Mouse (Mus musculus) forebrain, embryonic 16.5 days (tissue): ENCODE data around the gene Clec14a. TPM values are rescaled to one million over a fixed set of nuclear protein-coding genes. Genes with fewer than 3 reads are reported as not detected.
A peak's percentile ranks its signal among the peaks of the same experiment; 100 is the strongest.
"Not testable (repeated sequence)": the region's sequence is repeated elsewhere in the genome, so short reads cannot be mapped to it uniquely, and the experiment has no call there.

Experiments used
- ATAC-seq: fragments of 200-750 bp; cut with Nextera tagmentation; 2 replicates; pipeline ENCODE4 v1.8.0; 2017; ENCODE audit warnings: mild to moderate bottlenecking, moderate library complexity
- H3K27ac ChIP-seq: fragments of 300-500 bp; sonication (generic); 2 replicates; pipeline ENCODE4 v1.5.1; 2014; ENCODE audit warnings: low read length, control low read depth
- H3K27me3 ChIP-seq: fragments of 300-500 bp; sonication (generic); replicated peaks from 2 replicates; pipeline ENCODE4 v1.6.1; 2014; ENCODE audit warnings: low read length; ENCODE audit not compliant: control insufficient read depth, insufficient read depth
- H3K36me3 ChIP-seq: fragments of 300-500 bp; sonication (generic); 2 replicates; pipeline ENCODE4 v1.6.1; 2014; ENCODE audit not compliant: control insufficient read depth, insufficient read depth
- H3K4me1 ChIP-seq: fragments of 300-500 bp; sonication (generic); replicated peaks from 2 replicates; pipeline ENCODE4 v1.6.1; 2014; ENCODE audit warnings: low read length; ENCODE audit not compliant: control insufficient read depth, insufficient read depth
- H3K4me2 ChIP-seq: fragments of 300-500 bp; sonication (generic); 2 replicates; pipeline ENCODE4 v1.6.1; 2014; ENCODE audit warnings: mild to moderate bottlenecking, low read length, control low read depth
- H3K4me3 ChIP-seq: fragments of 300-500 bp; sonication (generic); replicated peaks from 2 replicates; pipeline ENCODE4 v1.5.1; 2014; ENCODE audit warnings: mild to moderate bottlenecking, low read length, control low read depth
- H3K9ac ChIP-seq: fragments of 300-500 bp; sonication (generic); replicated peaks from 2 replicates; pipeline ENCODE4 v1.6.1; 2014; ENCODE audit warnings: low read depth, low read length, control low read depth
- H3K9me3 ChIP-seq: fragments of 300-500 bp; sonication (generic); 2 replicates; pipeline ENCODE4 v1.6.1; 2016; ENCODE audit warnings: low read length; ENCODE audit not compliant: control insufficient read depth
- WGBS: fragments of 180-500 bp; shearing (Covaris S2); extraction: QIAGEN DNeasy Blood & Tissue Kit; methylation state at CpG from one replicate; pipeline ENCODE4 v1.1.7; 2014; 5-methylcytosine and 5-hydroxymethylcytosine counted together
- polyA plus RNA-seq: library from polyadenylated mRNA; unstranded; fragments of >200 nt; fragmentation: Nextera tagmentation; extraction: Ambion mirVana; gene quantifications from 2 replicates; pipeline ENCODE4 v1.2.1, GENCODE M21; 2015

Gene Clec14a
- polyA plus RNA-seq = 4.7 and 6.5 TPM in 2 replicates

GRCm38 (mm10) chr12:58268563-58269501 is at the start of gene Clec14a:
Clec14a (minus strand) TSS chr12:58269290.
- Histone ChIP-seq H3K4me1 (peaks cover 12% of the 10 kb centered on the region), H3K9ac (peak within 1 kb of the TSS; percentile 66), H3K27ac (peak within 1 kb of the TSS; percentile 10; the same call in 1 of the 2 replicates), H3K4me2 (peak within 1 kb of the TSS; percentile 79), H3K36me3 (no peaks in the 10 kb centered on the region), H3K4me3 (peak within 1 kb of the TSS; percentile 43), H3K27me3 (no peaks in the 10 kb centered on the region), H3K9me3 (no peaks in the 10 kb centered on the region)
- ATAC-seq = peak; percentile 84
- 13% methylated on average over 32 of the region's 32 CpGs for WGBS

- no peak overlapping the region for H3K4me3 ChIP-seq
- ATAC-seq = peak; percentile 75
- H3K4me1 ChIP-seq = no peaks in the 10 kb centered on the region
- H3K9me3 ChIP-seq = no peaks in the 10 kb centered on the region
- no peaks in the 10 kb centered on the region for H3K36me3 ChIP-seq
- no peak overlapping the region for H3K27ac ChIP-seq
- no peak overlapping the region for H3K4me2 ChIP-seq
- H3K27me3 ChIP-seq = no peaks in the 10 kb centered on the region
- WGBS = 55% methylated on average over 2 of the region's 2 CpGs
- no peak overlapping the region for H3K9ac ChIP-seq
Measured at GRCm38 (mm10) chr12:58307835-58308234, 38.7 kb upstream of the Clec14a start.

- H3K4me3 ChIP-seq, H3K4me2 ChIP-seq, ATAC-seq, H3K9ac ChIP-seq, H3K4me1 ChIP-seq, H3K9me3 ChIP-seq, H3K36me3 ChIP-seq, H3K27ac ChIP-seq, H3K27me3 ChIP-seq: not testable (repeated sequence)
- WGBS = 84% methylated on average over 8 of the region's 8 CpGs
Measured at GRCm38 (mm10) chr12:58306402-58306801, 37.3 kb upstream of the Clec14a start.

- no peaks in the 10 kb centered on the region for H3K27me3 ChIP-seq
- no peak for ATAC-seq
- no peak overlapping the region for H3K4me2 ChIP-seq
- H3K4me3 ChIP-seq = no peak overlapping the region
- H3K4me1 ChIP-seq = no peaks in the 10 kb centered on the region
- 80% methylated on average over 2 of the region's 2 CpGs for WGBS
- H3K27ac ChIP-seq = no peak overlapping the region
- H3K9me3 ChIP-seq = no peaks in the 10 kb centered on the region
- no peaks in the 10 kb centered on the region for H3K36me3 ChIP-seq
- H3K9ac ChIP-seq = no peak overlapping the region
Measured at GRCm38 (mm10) chr12:58305567-58305966, 36.5 kb upstream of the Clec14a start.

- Histone ChIP-seq H3K4me2 (no peak overlapping the region), H3K36me3 (no peaks in the 10 kb centered on the region)
- 88% methylated on average over 6 of the region's 6 CpGs for WGBS
Measured at GRCm38 (mm10) chr12:58296980-58297379, 27.9 kb upstream of the Clec14a start.

GRCm38 (mm10) chr12:58285912-58286311 is 16.8 kb upstream of the Clec14a start:
- Histone ChIP-seq H3K9ac (no peak overlapping the region), H3K4me2 (no peak overlapping the region)
- no peak for ATAC-seq

More at GRCm38 (mm10) chr12:58296980-58297379, 27.9 kb upstream of the Clec14a start:
- ATAC-seq = no peak
- Histone ChIP-seq H3K27ac (no peak overlapping the region), H3K27me3 (no peaks in the 10 kb centered on the region), H3K4me1 (no peaks in the 10 kb centered on the region), H3K9me3 (no peaks in the 10 kb centered on the region), H3K4me3 (no peak overlapping the region), H3K9ac (no peak overlapping the region)

GRCm38 (mm10) chr12:58270520-58270919 is 1.4 kb upstream of the Clec14a start:
- no peak overlapping the region for H3K4me2 ChIP-seq
- 81% methylated on average over 6 of the region's 6 CpGs for WGBS
- no peaks in the 10 kb centered on the region for H3K9me3 ChIP-seq
- peaks cover 12% of the 10 kb centered on the region for H3K4me1 ChIP-seq
- no peak overlapping the region for H3K9ac ChIP-seq
- no peaks in the 10 kb centered on the region for H3K36me3 ChIP-seq
- no peak for ATAC-seq
- H3K27ac ChIP-seq = no peak overlapping the region
- no peak overlapping the region for H3K4me3 ChIP-seq
- H3K27me3 ChIP-seq = no peaks in the 10 kb centered on the region

More at GRCm38 (mm10) chr12:58285912-58286311, 16.8 kb upstream of the Clec14a start:
- H3K9me3 ChIP-seq = no peaks in the 10 kb centered on the region
- no peaks in the 10 kb centered on the region for H3K36me3 ChIP-seq
- WGBS = 79% methylated on average over 3 of the region's 3 CpGs
- H3K4me1 ChIP-seq = no peaks in the 10 kb centered on the region
- H3K4me3 ChIP-seq = no peak overlapping the region
- no peak overlapping the region for H3K27ac ChIP-seq
- no peaks in the 10 kb centered on the region for H3K27me3 ChIP-seq

GRCm38 (mm10) chr12:58269505-58269904 is 415 bp upstream of the Clec14a start:
- WGBS = 81% methylated on average over 4 of the region's 4 CpGs
- Histone ChIP-seq H3K27ac (no peak overlapping the region), H3K4me1 (peaks cover 12% of the 10 kb centered on the region), H3K4me2 (no peak overlapping the region), H3K9me3 (no peaks in the 10 kb centered on the region), H3K9ac (no peak overlapping the region), H3K4me3 (no peak overlapping the region), H3K27me3 (no peaks in the 10 kb centered on the region), H3K36me3 (no peaks in the 10 kb centered on the region)
- ATAC-seq = no peak

- peak overlapping the region; percentile 79 for H3K4me2 ChIP-seq
- no peaks in the 10 kb centered on the region for H3K36me3 ChIP-seq
- H3K4me1 ChIP-seq = peaks cover 12% of the 10 kb centered on the region
- no peaks in the 10 kb centered on the region for H3K9me3 ChIP-seq
- WGBS = 9% methylated on average over 15 of the region's 15 CpGs
- H3K27ac ChIP-seq = peak overlapping the region; percentile 6; the same call in 1 of the 2 replicates
- peak overlapping the region; percentile 66 for H3K9ac ChIP-seq
- ATAC-seq = peak; percentile 75
- no peaks in the 10 kb centered on the region for H3K27me3 ChIP-seq
- peak overlapping the region; percentile 43 for H3K4me3 ChIP-seq
Measured at GRCm38 (mm10) chr12:58268186-58268562, 916 bp downstream of the Clec14a start.
